Mouse (Mus musculus): ENCODE data around the gene Espn.

Espn gene

DNA sequence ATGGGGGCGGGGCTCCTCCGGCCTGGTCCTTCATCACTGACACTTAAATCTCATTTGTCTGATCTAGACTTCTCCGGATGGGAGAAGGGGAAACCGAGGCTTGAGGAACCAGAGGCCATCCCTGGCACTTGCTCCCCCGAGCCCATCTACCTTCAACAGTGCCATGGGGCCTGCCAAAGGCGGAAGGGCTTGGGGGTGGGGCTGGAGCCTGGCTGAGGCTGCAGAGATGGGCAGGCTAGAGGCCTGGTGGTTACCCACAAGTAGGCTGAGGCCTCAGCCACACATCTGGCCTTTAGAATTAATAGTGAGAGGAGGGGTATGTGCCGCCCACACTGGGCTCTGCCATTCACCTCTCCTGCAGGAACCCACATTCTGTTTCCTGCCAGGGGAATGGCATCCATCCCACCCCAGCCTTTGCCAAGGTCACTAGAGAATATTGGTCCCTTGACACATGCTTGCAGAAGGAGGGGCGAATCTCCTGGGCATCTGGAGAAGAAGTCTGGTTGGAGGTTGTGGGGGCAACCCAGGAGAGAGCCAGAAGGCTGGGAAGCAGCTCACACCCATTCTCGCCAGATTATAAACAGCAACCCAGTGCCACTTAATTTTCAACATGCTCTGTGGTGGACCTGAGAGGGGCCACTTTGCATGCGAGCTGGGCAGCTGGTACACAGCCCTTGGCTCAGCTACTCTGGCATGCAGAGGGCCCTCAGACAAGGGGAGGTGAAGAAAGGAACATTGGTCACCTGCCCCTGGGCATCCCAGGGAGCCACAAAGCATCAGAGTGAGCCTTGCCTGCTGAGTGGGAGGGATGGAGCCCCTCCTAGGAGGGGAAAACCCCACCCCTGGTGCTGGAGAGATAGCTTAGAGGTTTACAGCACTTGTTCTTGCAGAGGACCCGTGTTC lies 81.4 kb downstream of the Espn start:
- no peak for DNase-seq (ENCODE audit: low read depth, low spot score)
